Mouse (Mus musculus): ENCODE results near the gene Cd8b1.

Cd8b1 gene

DNA sequence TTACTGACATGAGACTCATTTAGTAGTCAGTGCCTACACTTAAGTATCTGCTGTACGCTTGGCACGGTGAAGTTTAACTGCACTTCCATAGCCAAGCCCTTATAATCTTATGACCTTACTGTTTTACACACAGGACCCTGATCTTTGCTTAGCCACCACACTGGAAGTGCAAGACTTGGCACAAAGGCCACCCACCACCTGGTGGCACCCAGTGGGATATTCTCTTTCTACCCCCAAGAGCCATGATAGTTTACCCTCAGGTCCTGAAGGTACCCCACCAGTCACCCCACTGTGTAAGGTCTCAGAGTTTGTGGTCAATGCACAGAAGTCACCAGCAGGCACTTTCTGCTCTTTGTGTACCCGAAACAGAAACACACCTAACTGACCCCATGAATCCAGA is 28.6 kb downstream of the Cd8b1 start:
- no peak for DNase-seq (ENCODE audit: low spot score)

DNA sequence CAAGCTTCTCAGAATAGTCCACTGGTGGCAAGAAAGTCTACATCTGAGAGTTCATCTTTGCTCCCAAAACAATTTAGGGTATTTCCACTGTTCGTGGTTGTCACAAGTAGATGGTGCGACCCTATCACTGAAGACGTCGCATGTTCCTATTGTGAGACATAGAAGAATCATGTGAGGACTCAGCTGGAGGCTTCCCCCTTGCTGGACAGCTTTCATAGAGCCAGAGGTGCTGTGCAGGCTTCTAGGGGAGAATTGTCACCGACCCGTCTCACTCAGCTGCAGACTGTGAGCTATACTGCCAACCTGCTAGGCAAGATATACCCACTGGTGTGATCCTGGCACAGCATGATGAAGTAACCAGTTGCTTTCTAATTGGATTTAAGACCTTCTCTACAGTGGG is 29.6 kb downstream of the Cd8b1 start:
- no peak for DNase-seq (ENCODE audit: low spot score)

DNA sequence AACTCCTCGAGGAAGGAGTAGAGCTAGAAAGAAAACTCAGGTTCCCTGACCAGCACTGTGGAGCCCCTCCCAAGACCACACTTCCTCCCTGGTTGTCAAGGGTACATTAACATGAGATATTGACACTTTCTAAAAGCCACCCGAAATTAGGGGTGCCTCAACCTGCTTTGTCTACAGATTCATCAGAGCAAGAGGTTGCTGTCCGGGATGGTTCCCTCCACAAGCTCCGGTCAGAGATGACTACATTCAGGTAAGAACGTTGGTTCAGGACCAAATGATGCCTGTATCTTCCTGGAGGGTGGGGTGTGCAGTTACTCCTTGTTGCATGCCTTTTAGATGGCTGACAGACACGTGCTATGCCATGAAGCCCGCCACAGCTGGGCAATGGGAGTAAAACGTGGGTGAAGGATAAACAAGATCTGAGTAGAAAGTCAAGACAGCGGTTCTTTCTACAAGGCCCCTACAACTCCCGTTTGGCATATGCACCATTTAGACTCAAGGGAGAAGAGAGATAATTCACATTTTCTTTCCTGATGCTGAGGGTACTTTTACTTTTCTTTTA is 30.4 kb downstream of the Cd8b1 start:
- DNase-seq (ENCODE audit: low spot score) = no peak

- no peak for DNase-seq (ENCODE audit: low spot score)
Observed at GRCm38 (mm10) chr6:71353722-71354121, 31.1 kb downstream of the Cd8b1 start.

GRCm38 (mm10) chr6:71357493-71357892 is 34.9 kb downstream of the Cd8b1 start:
- DNase-seq (ENCODE audit: low spot score) = no peak

GRCm38 (mm10) chr6:71360221-71360620 is 37.6 kb downstream of the Cd8b1 start:
- no peak for DNase-seq (ENCODE audit: low spot score)

- DNase-seq (ENCODE audit: low spot score) = no peak
Observed at GRCm38 (mm10) chr6:71360751-71361150, 38.2 kb downstream of the Cd8b1 start.

- no peak for DNase-seq (ENCODE audit: low spot score)
Observed at GRCm38 (mm10) chr6:71361156-71361670, 38.6 kb downstream of the Cd8b1 start.

DNA sequence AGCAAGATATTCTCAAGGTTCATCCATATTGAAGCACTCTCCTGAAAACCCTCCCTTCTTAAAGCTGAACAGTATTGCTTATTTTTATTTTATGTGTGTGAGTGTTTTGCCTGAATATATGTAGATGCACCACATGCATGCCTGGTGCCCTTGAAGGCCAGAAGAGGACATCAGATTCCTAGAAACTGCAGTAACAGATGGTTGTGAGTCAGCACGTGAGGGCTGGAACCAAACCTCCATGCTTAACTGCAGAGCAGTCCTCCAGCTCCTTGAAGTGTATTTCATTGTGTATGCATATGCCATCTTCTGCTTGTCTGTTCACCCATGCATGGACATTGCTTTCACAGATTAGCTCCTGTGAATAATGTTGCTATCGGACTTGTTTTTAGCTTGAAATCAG is 41.4 kb downstream of the Cd8b1 start:
- no peak for DNase-seq (ENCODE audit: low spot score)

DNA sequence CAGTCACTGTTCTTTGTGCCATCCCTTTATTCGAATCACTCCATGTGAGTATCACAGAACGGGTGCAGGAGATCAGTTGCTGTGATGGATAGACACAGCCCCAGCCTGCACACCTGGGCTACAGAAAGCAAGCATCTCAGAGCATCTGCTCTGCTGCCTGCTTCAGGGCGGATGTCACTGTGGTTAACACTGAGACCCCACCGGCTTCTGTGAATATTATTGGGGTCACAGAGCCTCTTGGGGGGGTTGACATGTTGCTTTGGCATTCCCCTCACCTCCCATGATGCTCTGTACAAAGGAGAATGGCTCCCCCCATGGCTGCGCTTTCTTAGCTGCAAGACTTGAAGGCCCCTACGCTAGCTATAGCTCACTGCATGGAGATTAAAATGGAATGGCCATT is 46.8 kb downstream of the Cd8b1 start:
- DNase-seq (ENCODE audit: low spot score) = no peak

DNA sequence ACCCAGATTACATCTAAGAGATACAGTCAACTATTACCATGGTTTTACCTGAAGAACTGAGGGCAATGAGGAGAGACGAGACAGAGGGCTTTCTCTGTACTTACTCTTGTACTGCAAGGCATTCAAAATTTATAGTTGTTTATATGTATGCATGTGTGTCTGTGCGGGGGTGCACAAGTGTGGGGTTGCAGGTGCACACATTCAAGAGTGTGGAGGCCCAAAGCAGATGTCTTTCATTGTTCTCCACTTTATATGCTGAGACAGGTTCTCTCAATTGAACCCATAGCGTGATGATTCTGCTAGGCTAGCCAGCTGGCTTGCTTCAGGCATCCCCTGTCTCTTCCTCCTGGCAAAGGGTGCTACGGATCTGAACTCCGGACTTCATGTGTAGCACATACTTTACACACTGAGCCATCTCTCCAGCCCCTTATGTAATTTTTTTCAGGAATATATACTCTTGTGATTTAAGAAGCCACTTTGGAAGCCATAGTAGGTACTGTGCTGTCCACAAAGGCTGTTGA is 48.6 kb downstream of the Cd8b1 start:
- no peak for DNase-seq (ENCODE audit: low spot score)

- DNase-seq (ENCODE audit: low spot score) = no peak
Observed at GRCm38 (mm10) chr6:71372041-71372720, 49.6 kb downstream of the Cd8b1 start.

GRCm38 (mm10) chr6:71373249-71373775 is 50.7 kb downstream of the Cd8b1 start, which contains the start of gene Cd8a:
Cd8a (plus strand) TSS chr6:71373427.
- DNase-seq (ENCODE audit: low spot score) = no peak

DNA sequence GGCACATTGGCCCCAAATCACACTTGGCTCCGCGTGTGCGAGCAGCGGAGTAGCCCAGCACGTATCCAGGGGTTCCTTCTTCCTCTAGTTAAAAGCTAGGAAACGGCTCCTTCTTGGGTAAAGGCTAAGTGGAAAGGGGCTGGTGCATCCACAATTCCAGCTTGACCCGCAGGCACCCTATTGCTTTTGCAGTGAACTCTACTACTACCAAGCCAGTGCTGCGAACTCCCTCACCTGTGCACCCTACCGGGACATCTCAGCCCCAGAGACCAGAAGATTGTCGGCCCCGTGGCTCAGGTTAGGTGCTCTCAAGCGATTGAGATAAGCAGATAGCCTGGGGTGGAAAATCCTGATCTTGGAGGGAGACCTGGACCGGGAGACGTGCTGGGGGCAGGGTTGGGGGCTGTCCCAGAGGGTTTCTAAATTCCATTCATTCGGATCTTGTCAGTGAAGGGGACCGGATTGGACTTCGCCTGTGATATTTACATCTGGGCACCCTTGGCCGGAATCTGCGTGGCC is 51.8 kb downstream of the Cd8b1 start:
- no peak for DNase-seq (ENCODE audit: low spot score)

GRCm38 (mm10) chr6:71374921-71375320 is 52.3 kb downstream of the Cd8b1 start:
- DNase-seq (ENCODE audit: low spot score) = no peak

GRCm38 (mm10) chr6:71376711-71377110 is 54.1 kb downstream of the Cd8b1 start:
- no peak for DNase-seq (ENCODE audit: low spot score)

DNA sequence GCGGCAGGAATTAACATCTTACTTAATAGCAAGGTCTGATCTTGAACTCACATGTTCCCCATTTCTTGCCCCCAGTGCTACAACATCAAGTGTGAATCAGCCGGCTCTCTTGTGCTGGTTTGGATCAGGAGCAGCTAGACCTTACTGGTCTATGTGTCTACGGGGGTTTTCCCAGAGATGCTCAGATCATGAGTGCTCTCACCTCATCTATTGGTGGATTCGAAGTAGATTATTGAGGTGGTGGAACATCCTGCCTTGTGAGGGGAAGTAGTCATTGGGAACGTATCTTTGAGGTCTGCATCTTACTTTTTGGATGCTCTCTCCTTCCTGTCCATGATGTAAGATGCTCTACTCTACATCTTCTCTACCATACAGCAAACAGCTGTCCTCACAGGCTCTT is 59.1 kb downstream of the Cd8b1 start:
- DNase-seq (ENCODE audit: low spot score) = no peak

Measured in urinary bladder, postnatal 14 days (tissue).